Mouse (Mus musculus) kidney, postnatal 4 days (tissue): ENCODE data around the gene Gm26938.

ENCODE experiments used
- DNase-seq, 2 experiments: peaks; one replicate each; pipeline ENCODE4 v3.0.0; 2021; ENCODE audit warnings: mixed read lengths in 2 of 2

Gene Gm26938

DNA sequence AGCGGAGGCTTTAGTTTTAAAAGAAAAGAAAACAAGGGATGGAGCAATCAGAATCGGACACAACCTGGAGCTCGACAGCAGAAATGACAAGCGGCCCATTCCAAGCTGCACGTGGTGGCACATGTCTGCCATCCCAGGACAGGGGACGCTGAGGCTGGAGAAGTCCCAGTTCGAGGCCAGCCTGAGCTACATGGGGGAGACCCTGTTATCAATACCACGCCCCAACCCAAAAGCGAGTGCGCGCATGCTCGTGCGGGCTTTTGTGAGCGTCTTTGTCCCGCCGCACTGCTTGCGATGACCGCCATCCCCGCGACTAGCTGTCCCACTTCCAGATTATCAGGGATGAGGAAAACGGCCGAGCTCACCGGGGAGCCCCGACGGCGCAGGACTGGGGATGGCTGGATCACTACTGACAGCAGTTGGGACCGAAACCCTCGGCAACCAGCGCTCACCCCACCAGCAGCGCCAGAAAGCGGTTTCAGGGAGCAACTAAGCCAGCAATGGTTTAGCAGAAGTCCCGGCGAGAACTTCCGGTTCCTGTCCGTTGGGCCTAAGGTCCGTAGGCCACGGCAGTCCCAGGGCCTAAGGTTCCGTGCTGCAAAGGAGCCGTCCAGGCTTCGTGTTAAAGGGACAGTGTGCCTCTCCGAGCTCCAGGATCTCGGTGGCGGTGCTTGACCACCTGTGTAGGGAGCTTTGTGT is at the start of gene Gm26938, which contains the start of gene Psmg3:
Gene Gm26938 (minus strand): TSS at position 51 of the 699 bp plus-strand sequence.
Gene Psmg3 (minus strand): TSS at position 529 of the 699 bp plus-strand sequence.
- peak; percentile 91 to 92 for DNase-seq

DNA sequence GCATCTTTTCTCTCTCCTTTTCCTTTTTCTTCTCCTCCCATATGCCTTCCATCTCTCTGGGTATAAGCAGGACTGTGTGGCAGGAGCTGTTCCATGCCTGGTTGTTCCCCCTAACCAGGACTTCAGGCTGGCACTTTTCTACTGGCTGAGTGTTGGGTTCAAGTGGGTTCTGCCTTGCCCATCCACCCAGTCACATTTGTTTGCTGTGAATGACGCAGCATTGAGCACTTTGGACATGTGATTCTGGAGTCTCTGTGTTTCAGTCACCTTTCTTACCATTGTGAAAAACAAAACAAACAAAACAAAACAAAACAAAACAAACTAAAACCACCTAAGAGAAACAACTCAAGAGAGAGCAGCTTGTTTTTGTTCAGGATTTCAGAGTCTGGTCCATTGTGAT is 45.3 kb upstream of the Gm26938 start:
- no peak for DNase-seq

DNA sequence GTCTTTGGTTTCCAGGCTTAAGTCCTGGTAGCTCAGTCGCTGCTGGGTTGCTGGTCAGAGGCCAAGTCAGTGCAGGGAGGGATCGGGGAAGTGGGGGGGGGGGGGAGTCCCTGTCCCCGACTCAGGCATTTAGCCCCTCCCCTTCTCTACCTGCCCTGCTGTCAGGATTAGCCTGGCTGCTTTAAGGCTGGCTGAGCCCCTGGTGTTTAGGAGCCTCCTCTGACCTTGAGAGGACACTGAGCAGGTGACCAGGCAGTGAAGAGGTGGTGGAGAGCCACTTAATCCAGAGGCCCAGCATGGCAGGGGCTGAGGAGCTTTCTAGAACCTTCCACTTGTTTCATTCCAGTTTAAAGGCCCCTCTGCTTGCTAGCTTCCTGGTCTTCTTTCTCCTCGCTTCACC is 44.7 kb upstream of the Gm26938 start:
- peak in 1 of 2 experiments; percentile 27 for DNase-seq

DNA sequence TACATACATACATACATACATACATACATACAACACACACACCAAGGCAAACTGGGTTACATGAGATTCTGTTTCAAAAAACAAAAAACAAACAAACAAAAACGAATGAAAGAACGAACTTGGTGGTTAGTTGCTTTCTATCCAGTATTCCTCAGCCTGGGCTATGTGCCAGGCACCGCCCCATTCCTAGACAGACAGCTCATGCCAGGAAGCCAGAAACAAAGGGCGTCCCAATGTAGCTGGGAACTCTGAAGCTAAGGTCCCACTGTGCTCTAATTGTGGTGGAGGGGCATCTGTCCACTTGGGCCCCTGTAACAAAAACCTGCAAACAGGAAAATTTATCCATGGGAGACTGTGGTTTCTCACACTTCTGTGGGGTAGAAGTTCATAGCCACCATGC is 36.6 kb upstream of the Gm26938 start:
- DNase-seq: peak; percentile 75 to 79

DNA sequence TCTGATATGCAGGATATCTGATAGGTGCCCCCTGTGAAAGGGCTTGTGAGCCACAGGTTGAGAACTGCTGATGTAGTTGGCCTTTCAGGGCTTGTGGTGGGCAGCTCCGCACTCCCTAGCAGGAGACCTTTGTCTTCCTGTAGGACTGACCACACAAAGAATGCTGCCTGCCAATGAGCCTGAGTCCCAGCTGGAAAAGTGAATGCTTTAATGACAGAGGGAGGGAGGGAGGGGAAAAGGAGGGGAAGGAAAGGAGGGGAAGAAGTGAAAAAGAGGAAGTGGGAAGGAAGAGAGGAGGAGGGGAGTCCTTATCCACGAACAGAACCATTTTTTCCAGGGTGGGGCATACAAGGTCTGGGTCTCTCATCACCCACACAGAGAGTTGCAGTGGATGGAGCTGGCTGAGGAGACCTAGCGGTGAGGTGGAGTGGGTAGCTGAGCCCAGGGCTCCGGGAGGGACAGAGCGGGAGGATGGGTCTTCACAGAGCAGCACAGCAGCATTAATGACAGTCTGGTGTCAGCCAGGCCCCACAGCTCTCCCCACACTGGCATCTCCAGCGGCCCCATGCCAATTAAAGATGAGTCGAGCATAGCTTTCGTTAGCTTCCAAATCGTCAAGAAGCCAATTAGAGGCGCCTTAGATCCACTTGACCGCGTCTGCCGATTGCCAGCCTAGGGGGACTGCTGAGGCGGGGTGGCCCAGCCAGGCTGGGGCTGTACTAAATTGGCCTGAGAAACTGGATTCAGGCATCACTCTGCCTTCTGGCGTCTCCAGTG is 34.3 kb upstream of the Gm26938 start:
- no peak for DNase-seq

DNA sequence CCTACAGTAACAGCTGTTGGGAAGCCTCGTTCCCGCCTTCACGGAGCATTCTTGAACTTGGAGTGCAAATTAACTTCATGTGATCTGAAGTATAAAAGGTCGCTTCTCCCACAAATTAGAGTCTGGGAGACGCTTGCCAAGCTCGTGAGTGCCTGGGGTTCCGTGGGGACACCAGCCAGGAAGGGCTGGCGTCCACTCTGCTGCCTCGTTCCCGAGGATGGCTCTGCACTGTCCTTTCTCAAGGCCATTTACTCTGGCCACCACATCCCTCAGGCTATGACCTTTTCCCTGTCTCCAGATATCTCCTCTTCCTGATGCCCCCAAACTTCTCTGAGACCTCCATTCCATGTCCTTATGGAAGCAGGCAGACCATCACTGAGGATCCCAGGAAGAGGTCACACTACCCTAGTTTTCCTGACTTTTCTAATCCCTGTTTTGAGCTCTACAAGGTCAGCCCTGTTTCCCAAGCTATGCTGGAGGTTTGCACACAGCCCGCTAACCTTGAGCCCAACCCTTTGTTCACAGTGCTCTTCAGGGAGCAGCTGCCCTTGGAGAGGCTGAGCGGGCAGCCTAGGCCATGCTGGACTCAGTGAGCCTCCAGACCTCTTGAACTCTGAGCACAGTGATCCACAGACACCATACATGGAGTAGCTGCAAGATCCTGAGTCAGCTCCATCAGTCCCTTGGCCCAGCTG is 23.6 kb upstream of the Gm26938 start:
- peak; percentile 52 to 62 for DNase-seq

DNA sequence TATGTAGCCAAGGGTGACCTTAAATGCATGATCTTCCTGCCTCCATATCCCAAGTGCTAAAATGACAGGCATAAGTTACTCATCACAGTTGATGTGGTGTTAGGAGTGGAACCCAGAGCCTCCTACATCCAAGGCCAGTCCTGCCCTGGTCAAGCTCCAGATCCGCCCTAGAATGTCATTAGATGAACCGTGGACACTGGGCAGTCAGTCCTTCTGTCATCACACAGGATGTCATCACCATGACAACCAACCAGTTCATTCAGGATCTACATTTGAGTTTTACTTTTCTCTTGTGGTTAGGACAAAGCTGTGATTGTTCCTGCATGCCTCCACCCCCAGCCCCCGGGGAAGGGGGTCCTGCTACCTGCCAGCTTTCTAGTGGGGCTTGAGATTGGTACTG is 12.9 kb upstream of the Gm26938 start:
- no peak for DNase-seq

DNA sequence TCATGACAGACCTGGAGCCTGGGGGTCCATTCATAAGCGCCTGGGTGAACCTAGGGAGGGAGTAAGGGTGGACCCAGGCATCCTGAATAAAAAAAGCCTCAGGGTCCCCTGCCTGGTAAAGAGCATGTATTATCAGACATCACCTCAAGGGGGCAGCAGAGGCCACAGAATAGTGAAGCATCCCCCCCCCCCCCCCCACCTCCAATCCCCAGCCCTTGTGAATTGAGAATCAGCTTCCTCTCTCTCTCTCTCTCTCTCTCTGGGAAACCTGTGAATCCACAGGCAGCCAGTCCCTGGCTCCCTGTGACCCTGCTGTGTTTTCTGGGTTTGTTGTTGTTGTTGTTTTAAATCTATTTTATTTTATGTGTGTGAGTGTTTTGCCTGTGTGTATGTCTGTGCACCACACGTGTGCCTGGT is 12.3 kb upstream of the Gm26938 start:
- DNase-seq: peak; percentile 76

DNA sequence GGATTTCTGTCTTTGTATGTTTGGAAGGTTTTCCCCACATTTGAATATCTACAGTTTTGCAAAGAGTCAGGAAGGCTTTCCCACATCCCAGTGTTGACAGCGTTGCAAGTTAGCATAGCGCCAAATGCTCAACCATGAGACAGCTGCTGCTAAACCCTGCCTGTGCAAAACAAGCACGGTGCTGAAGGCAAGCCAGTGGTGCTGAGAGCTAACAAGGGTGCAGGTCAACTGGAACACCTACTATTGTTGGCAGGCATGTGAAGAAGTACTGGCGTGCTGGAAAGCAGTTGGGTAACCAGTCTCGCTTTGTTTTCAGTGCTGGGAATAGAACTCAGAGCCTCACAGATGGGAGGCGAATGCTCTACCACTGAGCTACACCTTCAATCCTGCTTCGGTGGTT is 9.5 kb upstream of the Gm26938 start:
- DNase-seq: no peak

DNA sequence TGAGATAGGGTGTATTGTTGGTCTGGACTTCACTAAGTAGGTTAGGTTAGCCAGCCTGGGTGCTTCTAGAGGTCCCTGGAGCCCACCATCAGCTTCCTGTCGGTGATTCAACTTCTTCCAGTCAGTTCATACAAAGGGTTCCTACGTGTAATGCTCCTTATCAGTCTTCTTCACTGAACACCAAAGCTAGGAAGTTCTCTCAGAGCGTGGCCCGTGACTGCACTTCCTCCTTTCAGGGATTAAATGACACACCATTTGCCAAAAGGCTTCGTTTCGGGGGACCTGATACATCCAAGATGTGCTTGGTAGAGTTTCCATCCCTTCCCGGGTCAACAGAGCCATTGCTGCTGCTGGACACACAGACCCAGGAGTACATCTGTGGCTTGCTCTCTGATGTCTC is 5.9 kb upstream of the Gm26938 start:
- no peak for DNase-seq

DNA sequence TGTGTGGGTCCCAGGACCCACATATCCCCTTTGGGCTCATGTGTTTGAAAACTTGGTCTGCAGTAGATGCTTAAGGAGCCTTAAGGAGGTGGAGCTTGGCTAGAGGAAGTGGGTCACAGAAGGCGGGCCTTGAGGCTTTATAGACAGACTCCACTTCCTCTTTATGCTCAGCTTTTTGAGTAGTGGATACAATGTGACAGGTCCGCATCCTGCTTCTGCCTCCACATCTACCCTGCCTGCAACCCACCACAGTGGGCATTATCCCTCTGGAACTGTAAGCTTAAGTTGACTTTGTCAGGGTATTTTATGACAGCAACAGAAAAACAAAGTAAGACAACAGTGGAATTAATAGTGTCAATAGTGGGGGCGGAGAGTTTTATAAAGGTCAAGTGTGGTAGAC is 4.5 kb upstream of the Gm26938 start:
- no peak for DNase-seq

DNA sequence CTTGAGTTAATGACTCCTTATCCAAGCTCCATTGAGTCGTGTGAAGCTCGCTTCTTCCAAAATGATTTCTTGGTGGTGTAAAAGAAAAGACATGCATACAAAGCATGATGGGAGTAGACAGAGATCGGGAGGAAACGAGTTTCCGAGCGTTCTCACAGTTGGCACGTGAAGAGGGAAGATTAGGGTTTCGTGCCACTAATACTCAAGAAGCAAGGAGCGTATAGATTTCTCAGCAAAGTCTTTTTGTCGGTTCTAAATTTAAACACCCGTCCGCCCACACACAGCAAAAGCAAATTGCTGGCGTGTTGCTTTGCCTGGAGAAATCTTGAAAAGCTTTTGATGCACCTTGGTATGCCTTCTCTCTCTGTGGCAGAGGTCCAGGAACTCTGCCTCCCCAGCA is 3.2 kb upstream of the Gm26938 start:
- no peak for DNase-seq

DNA sequence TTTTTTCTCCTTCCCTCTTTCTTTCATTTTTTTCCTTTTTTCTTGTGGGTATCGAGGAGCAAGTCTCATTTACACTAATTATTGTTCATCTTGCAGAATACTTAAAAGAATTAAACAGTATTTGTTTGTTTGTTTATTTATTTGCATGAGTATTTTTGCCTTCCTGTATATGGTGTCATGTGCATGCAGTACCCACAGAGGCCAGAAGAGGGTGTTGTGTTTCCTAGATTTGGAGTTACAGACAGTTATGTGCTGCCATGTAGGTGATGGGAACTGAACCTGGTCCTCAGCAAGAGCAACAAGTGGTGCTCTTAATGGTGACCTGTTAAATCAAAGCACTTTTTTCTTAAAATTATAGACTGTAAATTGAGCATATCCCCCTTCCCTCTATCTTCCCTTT is 1.4 kb upstream of the Gm26938 start:
- DNase-seq: no peak

DNA sequence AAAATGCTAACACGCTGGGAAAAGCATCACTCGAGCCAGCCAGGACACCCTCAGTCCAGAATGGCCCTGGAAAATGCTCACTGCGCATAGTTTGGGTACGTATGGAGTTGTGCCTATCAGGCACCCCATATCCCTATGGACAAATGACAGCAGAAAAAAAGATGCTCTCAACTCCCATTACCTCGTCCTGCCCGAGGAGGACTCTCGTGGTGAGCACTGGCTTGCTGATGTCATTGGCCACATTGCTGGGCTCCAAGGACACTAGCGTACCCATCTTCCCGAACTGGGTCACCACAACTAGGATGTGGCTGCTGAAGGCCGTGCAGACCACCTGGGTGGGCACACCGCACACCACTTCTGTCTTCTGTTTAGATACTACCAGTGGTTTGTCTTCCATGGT is 260 bp downstream of the Gm26938 start:
- DNase-seq: no peak

DNA sequence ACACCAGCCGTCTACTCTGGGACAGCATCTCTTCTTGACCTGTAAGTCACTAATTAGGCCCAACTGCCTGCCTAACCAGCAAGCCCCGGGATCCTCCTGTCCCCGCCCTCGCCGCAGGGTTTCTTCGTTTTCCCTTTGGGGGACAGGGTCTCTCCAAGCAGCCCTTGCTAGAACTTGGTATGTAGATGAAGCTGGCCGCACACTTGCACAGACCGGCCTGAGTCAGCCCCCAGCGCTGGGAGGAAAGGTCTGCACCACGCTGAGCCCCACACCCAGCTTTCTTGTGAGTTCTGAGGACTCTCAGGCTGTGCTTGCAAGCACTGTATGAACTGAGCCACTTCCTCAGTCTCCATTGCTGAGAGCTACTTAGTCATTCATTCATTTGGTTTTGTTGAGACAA is 1.7 kb downstream of the Gm26938 start:
- no peak for DNase-seq

DNA sequence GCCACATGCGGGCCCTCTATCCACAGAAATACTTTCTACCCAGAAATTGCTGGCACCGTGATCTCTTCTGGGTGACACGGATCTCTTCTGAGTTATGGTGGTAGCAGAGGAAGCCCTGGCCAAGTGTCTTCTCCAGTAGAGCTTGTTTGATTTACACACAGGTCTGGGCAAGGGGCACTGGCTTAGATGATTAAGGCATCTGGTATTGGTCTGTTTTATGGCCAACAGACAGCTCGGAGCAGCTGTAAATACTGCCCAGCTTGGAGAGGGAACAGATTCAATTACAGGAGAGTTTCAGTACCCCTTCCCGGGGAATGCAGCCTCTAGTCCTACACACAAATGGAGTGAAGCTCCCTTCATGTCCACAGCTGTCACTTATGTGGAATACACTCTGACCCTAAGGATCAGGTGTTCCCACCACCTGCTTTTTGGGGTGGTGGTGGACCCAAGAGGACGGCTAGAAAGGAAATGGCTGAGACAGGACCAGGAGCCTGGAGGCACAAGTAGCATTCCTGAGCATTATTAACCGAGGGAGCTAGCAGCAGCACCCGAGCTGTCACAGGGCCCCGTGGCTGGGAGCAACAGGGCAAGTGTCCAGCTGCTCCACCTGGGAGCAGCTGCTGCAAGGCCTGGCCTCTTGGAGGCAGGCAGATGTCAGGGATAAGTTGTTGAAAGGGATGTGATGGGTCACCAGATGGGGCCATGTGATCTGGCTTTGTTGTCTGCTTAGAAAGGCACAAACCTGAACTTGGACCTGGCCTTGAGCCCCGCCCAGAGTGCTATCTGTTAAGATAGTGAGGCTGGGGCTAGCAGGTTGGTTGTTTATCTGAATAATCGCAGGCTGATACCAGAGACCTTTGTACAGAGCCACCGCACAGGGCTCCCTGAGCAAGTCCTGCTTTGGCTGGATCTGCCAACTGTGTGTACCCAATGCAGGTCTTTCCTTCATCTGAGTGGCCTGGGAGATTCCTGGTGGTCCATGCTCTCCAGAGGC is 4.4 kb downstream of the Gm26938 start:
- no peak for DNase-seq

DNA sequence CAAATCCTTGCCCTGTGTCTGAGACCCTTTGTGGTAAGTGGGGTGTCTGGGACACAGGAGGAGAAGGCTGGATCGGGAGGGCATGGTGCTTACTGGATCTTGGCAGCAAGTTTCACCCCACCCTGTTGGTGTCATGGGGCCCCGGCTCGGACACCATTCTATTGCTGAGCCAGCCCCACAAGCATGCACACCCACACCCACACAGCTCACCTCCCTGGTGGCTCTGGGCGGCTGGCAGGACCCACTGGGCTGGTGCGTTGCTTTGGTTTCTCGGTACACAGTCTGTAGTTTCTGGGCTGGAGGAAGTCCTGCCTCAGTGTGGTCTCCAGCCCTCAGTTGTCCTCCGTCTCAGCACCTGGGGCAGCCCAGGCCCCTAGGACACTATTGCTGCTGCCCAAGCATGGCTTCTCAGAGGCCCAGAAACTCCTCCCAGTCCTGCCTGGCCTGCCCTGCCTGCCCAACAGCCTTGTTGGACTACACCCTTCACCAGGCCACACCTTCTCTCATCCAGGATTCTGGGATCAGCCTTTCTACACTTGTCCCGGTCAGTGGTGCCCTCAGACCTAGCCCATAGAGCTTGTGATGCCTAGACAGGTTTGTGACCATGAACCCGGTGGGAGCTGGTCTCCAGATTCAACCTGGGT is 6.5 kb downstream of the Gm26938 start, which contains the start of gene Tmem184a:
Gene Tmem184a (minus strand): TSS at position 380 of the 644 bp plus-strand sequence.
- no peak for DNase-seq

DNA sequence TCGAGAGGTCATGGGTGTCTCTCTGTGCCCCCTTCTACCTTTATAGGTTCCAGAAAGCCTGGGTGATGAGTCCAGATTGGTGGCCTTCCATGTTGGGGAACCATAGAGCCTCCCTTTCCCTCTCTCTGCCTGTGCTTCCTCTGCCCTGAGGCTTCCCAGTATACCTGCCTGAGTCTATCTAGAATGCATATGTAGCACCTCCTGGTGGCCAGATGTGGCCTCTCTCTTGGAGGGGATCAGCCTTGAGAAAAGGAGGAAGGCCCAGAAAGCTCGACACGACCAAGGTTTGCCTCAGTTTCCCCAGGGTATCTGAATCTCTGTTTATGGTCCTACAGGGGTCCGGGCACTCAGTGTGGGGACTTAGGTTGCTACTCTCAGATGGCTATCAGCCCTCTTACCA is 7.4 kb downstream of the Gm26938 start:
- peak; percentile 68 to 74 for DNase-seq

DNA sequence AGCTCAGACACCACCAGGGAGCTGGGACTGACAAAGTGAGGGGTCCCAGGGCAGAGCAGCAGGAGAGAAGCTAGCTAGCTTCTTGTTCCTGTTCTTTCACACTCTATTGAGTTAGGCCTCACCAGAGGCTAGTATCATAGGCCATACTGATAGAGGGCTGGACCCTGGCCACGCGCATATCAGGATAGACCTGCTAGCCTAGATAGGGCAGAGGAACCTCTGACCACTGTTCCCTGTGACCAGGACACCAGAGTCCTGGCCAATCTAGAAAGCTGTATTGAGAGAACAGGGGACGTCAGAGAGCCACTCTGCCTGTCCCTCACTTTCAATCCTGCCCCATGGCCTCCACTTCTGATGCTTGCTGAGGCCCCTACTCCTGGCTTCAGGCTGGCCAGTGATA is 8.2 kb downstream of the Gm26938 start:
- DNase-seq: no peak

DNA sequence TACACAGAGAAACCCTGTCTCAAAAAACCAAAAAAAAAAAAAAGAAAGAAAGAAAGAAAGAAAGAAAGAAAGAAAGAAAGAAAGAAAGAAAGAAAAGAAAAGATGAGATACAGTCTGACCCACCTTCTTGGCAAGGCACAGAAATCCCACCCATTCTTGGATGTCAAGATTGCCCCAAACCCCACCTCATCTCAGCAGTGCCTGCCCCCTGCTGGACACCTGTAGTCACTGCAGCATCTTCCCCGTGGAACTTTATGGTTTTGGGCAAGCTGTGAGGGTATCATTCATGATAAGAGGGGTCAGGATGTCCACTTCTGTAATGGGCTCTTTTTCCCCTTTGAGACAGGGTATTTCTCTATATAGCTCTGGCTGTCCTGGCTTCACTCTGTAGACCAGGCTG is 8.9 kb downstream of the Gm26938 start:
- no peak for DNase-seq

DNA sequence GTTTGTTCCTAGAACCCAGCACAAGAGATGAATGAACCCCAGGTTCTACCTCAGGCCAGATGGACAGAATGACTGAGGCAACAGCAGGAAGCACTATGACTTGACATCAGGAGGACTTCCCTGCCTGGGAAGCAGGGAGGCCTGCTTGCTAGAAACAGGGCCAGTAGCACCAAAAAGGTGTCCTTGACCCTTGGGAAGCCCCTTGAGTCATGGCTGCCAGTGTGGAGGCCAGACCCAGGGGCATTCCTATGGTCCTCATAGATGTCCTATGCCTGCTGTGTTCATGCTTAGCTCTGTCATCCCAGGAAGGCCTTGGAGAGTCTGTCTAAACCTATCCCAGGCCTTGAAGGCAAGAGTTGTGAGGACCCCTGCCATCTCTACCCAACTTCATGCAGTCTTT is 9.8 kb downstream of the Gm26938 start:
- DNase-seq: no peak

DNA sequence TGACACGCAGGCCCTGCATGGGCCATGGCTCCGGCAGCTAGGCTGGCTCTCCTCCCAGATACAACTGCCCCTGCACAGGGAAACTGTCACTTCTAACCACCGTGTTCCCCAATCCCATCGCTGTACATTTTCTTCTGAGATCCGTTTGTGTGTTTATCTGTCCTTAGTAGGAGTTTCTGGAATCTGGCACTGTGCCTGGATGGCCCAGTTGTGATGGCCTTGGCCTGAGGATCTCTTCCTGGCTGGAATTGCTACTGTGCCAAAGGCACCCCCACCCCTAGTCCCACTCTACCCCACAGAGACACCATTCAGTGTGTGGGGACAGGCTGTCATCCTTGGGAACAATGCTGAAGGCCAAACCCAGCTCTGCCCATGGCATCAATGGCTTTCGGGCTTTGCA is 10.2 kb downstream of the Gm26938 start:
- DNase-seq: no peak
